Mouse (Mus musculus) thymus, adult 2 months (tissue): Measurements from ENCODE around the gene Rgs8.

Experiments used
- CTCF ChIP-seq: fragments of 200-500 bp; IDR thresholded peaks from 2 replicates; pipeline ENCODE4 v1.5.1; 2012; ENCODE audit warnings: mild to moderate bottlenecking, control low read depth, low read length, moderate library complexity, borderline replicate concordance; ENCODE audit not compliant: control insufficient read depth, poor library complexity, insufficient read depth; ENCODE audit errors: extremely low read depth
- POLR2A ChIP-seq: fragments of 200-500 bp; IDR thresholded peaks from 2 replicates; pipeline ENCODE4 v1.6.1; 2012; ENCODE audit warnings: mild to moderate bottlenecking, low read length, control low read depth, moderate library complexity; ENCODE audit not compliant: control insufficient read depth, poor library complexity, insufficient read depth; ENCODE audit errors: extremely low read depth

DNA sequence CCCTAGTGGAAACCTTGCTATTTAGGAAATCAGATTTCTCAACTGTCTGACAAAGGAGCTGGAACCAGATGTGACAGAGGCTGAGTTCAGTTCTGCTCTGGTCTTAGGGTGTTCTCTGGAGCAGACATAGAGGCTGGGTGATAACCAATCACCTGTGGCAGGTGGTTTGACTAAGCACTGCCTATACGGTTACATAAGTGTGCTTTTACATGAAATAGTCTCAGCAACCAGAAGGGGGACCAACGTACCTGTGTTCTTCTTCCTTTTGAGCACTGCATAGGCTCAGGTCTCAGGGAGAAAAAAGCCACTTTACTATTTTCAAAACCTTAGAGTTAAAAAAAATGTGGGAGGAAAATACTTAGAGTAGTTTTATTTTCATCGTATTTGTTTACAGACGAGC, 22.8 kb downstream of the Rgs8 start:
- TF ChIP-seq CTCF (no peak), POLR2A (no peak)
